Mouse (Mus musculus) kidney, postnatal 10 days (tissue): ENCODE measurements around the gene Dpf1.

Source experiments
- DNase-seq: peaks from one replicate; pipeline ENCODE4 v3.0.0; 2021; ENCODE audit warnings: mixed read lengths

Dpf1 gene

GRCm38 (mm10) chr7:29341722-29342121, 38.0 kb downstream of the Dpf1 start:
- DNase-seq: no peak

DNA sequence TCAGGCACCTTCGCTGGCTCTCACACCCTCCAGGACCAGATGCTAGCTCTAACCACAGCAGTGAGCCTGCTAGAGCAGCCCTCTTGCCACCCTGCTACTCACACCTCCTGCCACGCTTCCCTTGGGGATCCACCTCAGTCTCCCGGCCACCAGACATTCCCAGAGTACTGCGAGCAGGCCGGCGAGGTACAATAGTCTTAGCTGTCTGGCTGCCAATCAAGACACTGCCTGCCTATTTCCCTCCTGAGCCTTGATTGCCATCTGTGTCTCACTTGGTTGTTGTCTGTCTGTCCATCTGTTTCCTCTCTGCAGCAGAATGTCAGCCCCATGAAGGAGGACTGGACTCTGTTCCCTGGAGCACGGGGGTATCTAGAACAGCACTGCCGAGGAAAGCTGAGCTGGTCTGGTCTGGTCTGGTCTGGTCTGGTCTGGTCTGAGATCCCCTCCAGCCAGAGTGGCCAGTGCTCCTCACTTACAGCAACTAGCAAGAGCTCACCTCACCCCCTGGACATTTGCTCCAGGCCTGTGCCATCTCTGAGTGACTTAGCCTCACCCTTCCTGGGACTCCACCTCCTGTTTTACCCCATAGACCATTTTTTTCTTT, 38.8 kb downstream of the Dpf1 start:
- no peak for DNase-seq

- no peak for DNase-seq
Observed at GRCm38 (mm10) chr7:29343746-29344145, 40.0 kb downstream of the Dpf1 start.

DNA sequence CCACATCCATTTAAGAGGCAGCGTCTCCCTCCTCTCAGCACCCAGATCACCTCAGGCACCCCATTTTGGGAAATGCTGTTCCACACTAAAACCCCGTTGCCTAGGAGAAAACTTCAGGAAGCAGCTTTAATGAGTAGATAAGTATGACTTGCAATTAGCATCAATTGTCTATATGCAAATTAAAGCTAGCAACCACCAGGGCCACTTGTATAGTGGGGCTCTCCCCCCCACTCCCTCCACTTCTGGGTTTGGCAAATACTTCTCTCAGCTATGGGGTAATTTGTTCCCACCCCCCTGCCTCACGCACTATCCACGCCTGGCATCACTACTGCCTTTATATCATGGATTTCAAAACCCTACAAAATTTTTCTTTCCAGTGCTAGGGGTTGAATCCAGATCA, 41.8 kb downstream of the Dpf1 start:
- DNase-seq: no peak

DNA sequence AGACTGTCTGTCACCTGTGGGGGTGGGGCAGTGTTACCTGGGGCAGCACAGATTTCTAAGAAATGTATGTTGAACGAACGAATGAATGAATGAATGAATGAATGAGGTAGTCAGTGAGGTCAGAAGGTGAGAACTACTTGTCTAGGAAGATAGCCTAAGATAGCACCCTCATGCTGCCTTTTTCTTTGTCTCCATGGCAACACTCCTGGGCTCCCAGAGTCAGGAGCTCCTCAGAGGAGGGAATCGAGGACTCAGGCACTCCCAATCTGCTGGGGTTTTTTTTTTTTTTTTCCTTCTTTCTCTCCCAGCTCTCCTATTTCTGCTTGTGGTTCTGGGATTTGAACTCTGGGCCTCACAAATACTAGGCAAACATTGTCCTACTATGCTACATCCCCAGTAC, 42.5 kb downstream of the Dpf1 start:
- no peak for DNase-seq

DNA sequence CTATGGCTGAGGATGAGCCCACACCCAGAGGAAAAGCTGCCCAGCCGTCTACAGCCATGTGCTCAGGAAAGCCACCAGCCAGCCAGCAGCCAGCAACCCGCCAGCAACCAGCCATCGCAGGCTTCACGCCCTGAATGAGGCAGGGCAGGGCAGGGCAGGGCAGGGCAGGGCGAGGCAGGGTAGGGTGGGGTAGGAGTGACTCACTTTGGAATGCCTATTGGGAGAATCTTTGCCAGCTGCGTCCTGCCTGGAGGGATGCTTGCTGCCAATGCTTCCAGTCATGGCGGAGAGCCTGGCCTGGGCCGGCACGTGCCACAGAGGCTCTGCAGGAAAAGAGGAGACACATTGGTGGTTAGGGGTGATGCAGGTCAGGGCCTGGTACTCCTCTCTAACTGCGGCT, 46.7 kb downstream of the Dpf1 start:
- DNase-seq: no peak

DNA sequence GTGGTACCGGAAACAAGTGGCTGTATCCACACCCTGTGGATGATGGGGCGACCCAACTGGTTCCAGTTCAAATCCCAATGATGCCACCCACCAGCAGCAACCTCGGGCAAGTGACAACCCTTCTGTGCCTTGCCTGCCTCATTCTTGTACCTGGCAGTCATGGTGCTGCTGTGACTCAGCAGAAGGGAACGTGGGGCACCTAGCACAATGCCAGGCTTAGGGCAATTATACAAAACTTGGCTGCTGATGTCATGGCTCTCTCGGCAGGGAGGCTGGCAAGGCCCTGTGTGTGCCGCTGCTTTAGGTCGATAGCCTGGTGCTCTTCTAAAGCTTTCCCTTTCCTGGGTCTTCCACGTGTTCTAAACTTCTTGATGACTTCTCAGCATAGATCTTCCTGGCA, 48.5 kb downstream of the Dpf1 start:
- DNase-seq: no peak

- DNase-seq: no peak
Observed at GRCm38 (mm10) chr7:29354161-29354560, 50.4 kb downstream of the Dpf1 start.

GRCm38 (mm10) chr7:29355406-29355805, 51.7 kb downstream of the Dpf1 start:
- DNase-seq: no peak

DNA sequence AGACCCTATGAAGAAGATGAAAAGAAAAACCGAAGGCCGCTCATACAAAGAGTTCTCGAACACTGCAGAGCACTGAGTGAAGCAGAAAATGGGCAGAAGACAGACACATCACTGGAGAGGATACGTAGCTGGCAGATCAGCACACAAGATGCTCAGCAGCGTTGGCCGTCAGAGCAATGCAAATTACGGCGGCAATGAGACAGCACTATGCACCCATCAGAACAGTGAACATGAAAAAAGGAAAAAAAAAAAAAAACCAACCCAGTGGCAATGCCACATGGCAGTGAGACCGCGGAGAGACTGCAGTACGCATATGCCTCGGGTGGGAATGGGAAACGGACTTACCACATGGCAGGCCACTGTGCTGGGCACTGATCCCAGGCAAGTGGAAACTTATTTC, 57.7 kb downstream of the Dpf1 start:
- DNase-seq: no peak

DNA sequence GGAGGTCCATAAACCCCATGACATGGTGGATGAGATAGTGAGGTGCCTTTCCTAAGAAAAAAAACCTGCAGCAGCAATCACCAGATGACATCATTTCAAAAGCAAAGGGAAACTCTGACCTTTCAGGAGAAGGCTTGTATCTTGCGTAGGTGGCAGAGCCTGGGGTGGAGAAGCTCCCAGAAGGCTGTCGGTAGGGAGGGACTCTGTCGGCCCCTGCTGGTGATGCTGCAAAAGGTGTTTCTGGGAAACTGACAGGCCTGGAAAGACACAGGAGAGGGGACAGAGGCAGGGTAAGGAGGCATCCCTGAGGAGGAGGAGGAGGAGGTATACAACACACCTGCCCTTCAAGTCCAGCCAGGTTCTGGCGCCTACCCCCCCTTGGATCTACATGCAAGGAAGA, 60.3 kb downstream of the Dpf1 start:
- peak; percentile 36 for DNase-seq

DNA sequence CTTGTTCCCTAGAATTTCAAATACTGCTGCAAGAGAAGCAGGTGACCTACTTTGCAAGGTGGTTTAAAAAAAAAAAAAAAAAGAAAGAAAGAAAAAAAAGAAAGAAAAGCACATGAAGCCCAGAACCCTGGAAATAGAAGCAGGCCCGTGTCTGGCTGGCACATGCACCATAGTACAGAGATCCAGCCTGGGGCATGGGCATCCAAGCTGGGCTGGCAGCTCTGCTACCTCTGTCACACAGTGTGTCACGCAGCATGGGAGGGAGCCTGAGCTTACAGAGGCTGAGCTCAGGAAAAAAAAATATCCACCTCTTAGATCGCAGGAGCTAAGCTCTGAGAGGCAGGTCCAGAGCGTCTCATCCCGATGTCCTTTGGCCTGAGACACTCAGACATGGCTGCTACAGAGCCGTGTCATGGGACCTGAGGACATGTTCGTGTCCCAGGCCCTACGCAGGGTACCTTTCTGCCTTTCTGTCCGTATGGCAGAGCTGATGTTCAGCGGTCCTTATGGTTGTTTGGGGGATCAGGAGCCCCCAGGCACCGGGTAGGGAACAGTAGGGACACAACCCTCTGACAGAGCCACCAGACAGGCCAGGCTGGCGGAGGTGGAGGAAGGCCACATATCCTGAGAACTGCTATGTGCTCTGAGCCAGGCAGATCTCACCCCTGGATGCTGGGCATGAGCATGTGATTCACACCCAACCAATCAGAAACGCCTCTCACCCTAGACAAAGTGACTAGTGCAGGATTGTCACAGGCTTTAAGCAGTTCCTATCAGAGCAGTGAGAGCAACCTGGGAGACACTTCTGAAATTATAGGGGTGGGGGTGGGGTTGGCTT, 63.6 kb downstream of the Dpf1 start:
- no peak for DNase-seq
